ENCODE assay signal across 8 mouse cellular contexts in genomic region chr16:92565291-92565690, GRCm38 (mm10).
DNase-seq lines count a peak whose midpoint lies in the region; ATAC-seq and TF ChIP-seq lines count a peak whose summit lies in the region.

No protein-coding gene starts in this region.

- intact Hi-C loops in heart, postnatal 14 days (cut with DNase I) = loop anchor here (1.0 to 5.0 kb wide), 4 partner anchors 572 to 980 kb away; no protein-coding TSS in a partner anchor

- no peak overlapping the region for H3K9ac ChIP-seq in kidney, embryonic 16.5 days (replicated peaks; ENCODE audit: low read length)

- no peak for TF ChIP-seq POLR2A in thymus, adult 2 months (IDR thresholded peaks at IDR 0.05; ENCODE audit: control insufficient read depth, extremely low read depth, insufficient read depth, low read length, poor library complexity)

- no peaks in the 10 kb centered on the region for H3K9me3 ChIP-seq in kidney, embryonic 16.5 days (ENCODE audit: low read length)

- peak; percentile 8 for DNase-seq in cerebellum, adult 9-11 months
- DNase-seq in kidney, postnatal 14 days = no peak
- DNase-seq in right cerebral cortex, postnatal 10 days (ENCODE audit: low spot score in 2 of 2) = peak; percentile 30 to 45
- DNase-seq in right cerebral cortex, postnatal 36 days (ENCODE audit: low spot score in 2 of 2) = no peak
- DNase-seq in thymus, adult 2 months = no peak
- DNase-seq in heart, postnatal 14 days = no peak

- 58% methylated on average over 11 of the region's 11 CpGs for WGBS in kidney, embryonic 16.5 days
- WGBS in thymus, adult 2 months = 83% methylated on average over 11 of the region's 11 CpGs

- peaks cover 14% of the 10 kb centered on the region for H3K27me3 ChIP-seq in kidney, embryonic 16.5 days (ENCODE audit: insufficient read depth, low read length)
- H3K27me3 ChIP-seq in thymus, adult 2 months (ENCODE audit: control insufficient read depth, insufficient read depth, low read length) = no peaks in the 10 kb centered on the region

- H3K27ac ChIP-seq in kidney, embryonic 16.5 days (ENCODE audit: low read length) = no peak overlapping the region
- H3K27ac ChIP-seq in thymus, adult 2 months (ENCODE audit: control insufficient read depth, insufficient read depth, low read length) = no peak overlapping the region

- peaks cover 4% of the 10 kb centered on the region; the same call in 1 of the 2 replicates for H3K4me1 ChIP-seq in kidney, embryonic 16.5 days (ENCODE audit: insufficient read depth, low read length)
- 0 out of 2 replicates have a peak, but pooled peaks cover 3% of the 10 kb centered on the region for H3K4me1 ChIP-seq in thymus, adult 2 months (replicated peaks; ENCODE audit: control insufficient read depth, insufficient read depth, low read length)

- no peak overlapping the region for H3K4me3 ChIP-seq in kidney, embryonic 16.5 days (ENCODE audit: low read length)
- H3K4me3 ChIP-seq in thymus, adult 2 months (ENCODE audit: control insufficient read depth, insufficient read depth, low read length) = no peak overlapping the region

- ATAC-seq in cerebellum, adult (ENCODE audit: insufficient number of reproducible peaks, low FRiP score, low TSS enrichment) = no peak
- ATAC-seq in kidney, embryonic 16.5 days (ENCODE audit: low FRiP score, low TSS enrichment) = no peak

- no peak for TF ChIP-seq CTCF in thymus, adult 2 months (IDR thresholded peaks at IDR 0.05; ENCODE audit: borderline replicate concordance, control insufficient read depth, extremely low read depth, insufficient read depth, low read length, poor library complexity)

- no peaks in the 10 kb centered on the region for H3K36me3 ChIP-seq in kidney, embryonic 16.5 days (ENCODE audit: insufficient read depth, low read length)
- no peaks in the 10 kb centered on the region for H3K36me3 ChIP-seq in thymus, adult 2 months (ENCODE audit: control insufficient read depth, insufficient read depth, low read length)

- H3K4me2 ChIP-seq in kidney, embryonic 16.5 days (replicated peaks; ENCODE audit: low read depth, low read length) = peak overlapping the region; percentile 33

Comparison
In these comparisons a context has a peak if more than half of its experiments do, and no peak if none do; other contexts are left out.
1. DNase-seq: peak in cerebellum, adult 9-11 months (single experiment) and right cerebral cortex, postnatal 10 days (2 of 2); none in kidney, postnatal 14 days (single experiment), right cerebral cortex, postnatal 36 days (0 of 2), thymus, adult 2 months (single experiment) and heart, postnatal 14 days (0 of 2).